Mouse (Mus musculus) small intestine, adult 2 months (tissue): Measurements from ENCODE around the gene Prdm16.

ENCODE experiments used
- CTCF ChIP-seq: fragments of 200-500 bp; IDR thresholded peaks from 2 replicates; pipeline ENCODE4 v1.5.1; 2012; ENCODE audit warnings: low read depth, mild to moderate bottlenecking, control low read depth, inconsistent platforms, low read length, moderate library complexity, mixed read lengths; ENCODE audit not compliant: insufficient replicate concordance, insufficient read length; ENCODE audit errors: extremely low read depth
- POLR2A ChIP-seq: fragments of 200-500 bp; IDR thresholded peaks from 2 replicates; pipeline ENCODE4 v1.6.1; 2012; ENCODE audit warnings: low read depth, mild to moderate bottlenecking, control low read depth, inconsistent platforms, low read length, moderate library complexity

DNA sequence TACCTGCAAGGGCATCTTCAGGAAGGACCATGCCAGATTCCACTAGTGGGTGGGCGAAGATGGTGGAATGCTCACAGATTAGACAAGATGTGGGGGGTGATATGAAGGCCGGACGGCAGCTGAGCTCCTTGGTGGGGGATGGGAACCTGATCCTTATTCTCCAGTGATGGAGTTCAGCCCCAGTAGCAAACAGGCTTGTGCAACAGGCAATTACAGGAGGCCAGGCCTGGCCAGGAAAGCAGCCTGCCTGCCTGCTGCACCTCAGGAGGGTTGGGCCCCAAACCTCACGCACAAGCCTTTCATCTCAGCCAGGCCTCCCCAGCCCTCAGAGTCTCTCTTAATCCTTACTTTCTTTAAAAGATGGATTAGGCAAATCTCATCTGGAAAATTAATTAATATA, 124.9 kb downstream of the Prdm16 start:
- TF ChIP-seq POLR2A (no peak), CTCF (no peak)
